Mouse (Mus musculus) liver, adult 2 months (tissue): ENCODE results near the gene Pecam1.

ENCODE experiments used
- CTCF ChIP-seq: fragments of 200-500 bp; IDR thresholded peaks from 2 replicates; pipeline ENCODE4 v1.5.1; 2011; ENCODE audit warnings: low read depth, low read length, control low read depth
- POLR2A ChIP-seq: fragments of 200-500 bp; IDR thresholded peaks from 2 replicates; pipeline ENCODE4 v1.6.1; 2011; ENCODE audit warnings: low read length, control low read depth; ENCODE audit not compliant: insufficient read depth; ENCODE audit errors: extremely low read depth

DNA sequence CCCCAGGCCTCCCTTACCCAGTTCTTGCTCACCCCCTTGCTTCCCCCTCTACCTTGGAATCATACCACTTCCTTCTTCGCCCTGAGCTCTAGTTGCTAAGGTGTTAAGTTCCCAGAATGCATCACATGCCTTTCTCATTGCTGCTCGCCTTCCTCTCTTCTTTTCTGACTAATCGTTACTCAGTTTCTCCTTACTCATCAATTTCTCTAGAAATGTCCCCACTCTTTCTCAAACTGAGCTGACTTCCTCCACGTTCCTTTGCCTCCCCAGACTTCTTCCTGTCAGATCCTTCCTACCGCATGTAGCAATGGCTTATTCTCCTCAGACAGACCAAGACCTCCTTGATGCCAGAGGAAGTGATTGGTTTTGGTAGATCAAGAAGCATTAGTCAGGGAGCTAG is 33.9 kb downstream of the Pecam1 start:
- no peak for TF ChIP-seq POLR2A
- no peak for TF ChIP-seq CTCF
